Mouse (Mus musculus) cerebellum, adult 2 months (tissue): ENCODE measurements around the gene Il23a.

ENCODE experiments used
- CTCF ChIP-seq: fragments of 200-500 bp; IDR thresholded peaks from 2 replicates; pipeline ENCODE4 v1.5.1; 2011; ENCODE audit warnings: low read depth, mild to moderate bottlenecking, control low read depth, low read length, moderate library complexity, borderline replicate concordance; ENCODE audit not compliant: insufficient read depth
- POLR2A ChIP-seq: fragments of 200-500 bp; IDR thresholded peaks from 2 replicates; pipeline ENCODE4 v1.6.1; 2011; ENCODE audit warnings: low read length, control low read depth, borderline replicate concordance; ENCODE audit not compliant: insufficient read depth

GRCm38 (mm10) chr10:128322141-128323108 lies 23.9 kb upstream of the Il23a start, which contains the start of gene Cnpy2:
- TF ChIP-seq POLR2A (0 out of 2 replicates have a peak, but pooled peaks have one; percentile 29), CTCF (no peak)
